Comparison of ENCODE assay signal across 34 mouse cellular contexts in the genomic region with DNA sequence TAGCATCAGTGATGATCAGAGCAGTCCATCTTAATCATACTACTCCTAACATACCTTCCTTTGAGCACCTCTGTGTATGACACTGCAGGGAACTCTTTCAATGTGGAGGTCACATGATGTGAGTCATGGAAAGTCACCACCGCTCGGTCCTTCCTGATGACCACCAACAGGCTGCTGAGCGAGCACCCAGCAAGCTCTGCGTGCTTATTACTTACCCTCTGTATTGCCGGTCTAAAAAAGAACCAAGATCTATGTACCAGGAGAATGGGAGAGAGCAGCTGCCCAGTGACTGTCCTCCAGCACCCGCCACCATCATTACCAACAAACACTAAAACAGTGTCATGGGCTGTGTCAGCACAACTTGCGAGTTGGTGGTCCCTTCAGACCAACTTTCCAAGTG.
"Had no signal": no experiment of that assay in that cellular context is flagged by ENCODE, and none has a peak within 500 bp of the region (broad histone marks: within the 10 kb centered on the region; RNA-seq: fewer than 3 reads in every experiment).

No protein-coding gene starts in this region.

- DNase-seq: heart, postnatal 14 days; heart, postnatal 36 days; heart, postnatal 4 days; kidney, adult 11 months; kidney, adult 18-20 months; kidney, adult 2 months; kidney, adult 8-10 months; kidney, adult 9 months; kidney, postnatal 10 days; kidney, postnatal 14 days; kidney, postnatal 25 days; kidney, postnatal 36 days; kidney, postnatal 4 days; layer of hippocampus, adult 9-11 months; layer of hippocampus, postnatal 36 days had no signal

- H3K4me3 ChIP-seq: heart, adult 2 months; heart, embryonic 10.5 days; heart, embryonic 12.5 days; heart, embryonic 13.5 days; heart, embryonic 15.5 days; hindbrain, embryonic 10.5 days; hindbrain, embryonic 12.5 days; hindbrain, embryonic 13.5 days; hindbrain, embryonic 15.5 days; kidney, embryonic 15.5 days; layer of hippocampus, adult 2 months had no signal

- H3K27ac ChIP-seq: heart, adult 2 months; heart, embryonic 10.5 days; heart, embryonic 13.5 days; heart, embryonic 15.5 days; hindbrain, embryonic 10.5 days; hindbrain, embryonic 12.5 days; hindbrain, embryonic 13.5 days; hindbrain, embryonic 14.5 days; hindbrain, embryonic 15.5 days; hindbrain, postnatal 0 days; kidney, embryonic 15.5 days; kidney, postnatal 0 days; layer of hippocampus, adult 2 months had no signal

- H3K36me3 ChIP-seq: heart, embryonic 12.5 days; heart, embryonic 13.5 days; heart, embryonic 15.5 days; hindbrain, embryonic 10.5 days; hindbrain, embryonic 12.5 days; hindbrain, embryonic 13.5 days; hindbrain, embryonic 15.5 days; kidney, embryonic 15.5 days had no signal

- H3K9ac ChIP-seq: heart, embryonic 12.5 days; heart, embryonic 13.5 days; heart, embryonic 15.5 days; hindbrain, embryonic 12.5 days; hindbrain, embryonic 13.5 days; hindbrain, embryonic 14.5 days; hindbrain, embryonic 15.5 days; kidney, embryonic 15.5 days had no signal

- H3K9me3 ChIP-seq: heart, embryonic 10.5 days; heart, embryonic 12.5 days; heart, embryonic 13.5 days; heart, embryonic 15.5 days; hindbrain, embryonic 10.5 days; hindbrain, embryonic 15.5 days; kidney, embryonic 15.5 days had no signal

- H3K4me1 ChIP-seq: hindbrain, embryonic 15.5 days had no signal

- H3K4me2 ChIP-seq: heart, embryonic 11.5 days; heart, embryonic 12.5 days; heart, embryonic 13.5 days; heart, embryonic 15.5 days; hindbrain, embryonic 12.5 days; hindbrain, embryonic 13.5 days; hindbrain, embryonic 14.5 days; hindbrain, embryonic 15.5 days; kidney, embryonic 15.5 days had no signal

- H3K27me3 ChIP-seq: heart, embryonic 12.5 days; heart, embryonic 13.5 days; heart, embryonic 15.5 days; hindbrain, embryonic 12.5 days; hindbrain, embryonic 13.5 days; hindbrain, embryonic 15.5 days; kidney, embryonic 15.5 days had no signal

- ATAC-seq: hindbrain, embryonic 16.5 days; hindbrain, postnatal 0 days; inflammation-experienced regulatory T-cells, adult 6 months; intestine, embryonic 16.5 days; intestine, postnatal 0 days had no signal
